Mouse (Mus musculus): ENCODE measurements around the gene Adamts16.

DNA sequence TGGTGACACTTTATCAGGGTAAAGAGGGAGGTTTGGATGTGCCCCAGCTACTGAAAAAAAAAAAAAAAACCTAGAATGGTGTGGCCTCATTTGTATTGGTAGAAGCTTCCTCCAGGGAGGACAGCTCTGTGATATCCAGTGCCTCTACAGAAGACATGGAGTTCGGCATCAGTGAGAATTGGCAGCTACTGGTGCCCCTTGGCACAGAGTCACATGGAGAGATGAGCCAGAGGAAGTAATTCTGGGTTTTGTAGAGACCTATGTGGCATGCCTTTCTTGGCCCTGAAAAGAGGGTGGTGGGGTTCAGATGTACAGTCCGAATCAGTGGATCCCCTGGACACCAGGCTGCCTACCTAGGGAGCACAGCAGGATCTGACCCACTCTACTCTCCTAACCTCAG, 122.8 kb downstream of the Adamts16 start:
- TF ChIP-seq POLR2A (IDR thresholded peaks at IDR 0.05; ENCODE audit: insufficient read depth, low read length) (no peak), CTCF (IDR thresholded peaks at IDR 0.05; ENCODE audit: low read depth, low read length) (no peak), EP300 (IDR thresholded peaks at IDR 0.05; ENCODE audit: insufficient read depth, low read depth, low read length) (no peak)
